Mouse (Mus musculus): ENCODE measurements around the gene Parp12. TPM values are rescaled to one million over a fixed set of nuclear protein-coding genes. Genes with fewer than 3 reads are reported as not detected.

The Parp12 gene
- polyA plus RNA-seq, 1 experiment = 9.5 TPM

DNA sequence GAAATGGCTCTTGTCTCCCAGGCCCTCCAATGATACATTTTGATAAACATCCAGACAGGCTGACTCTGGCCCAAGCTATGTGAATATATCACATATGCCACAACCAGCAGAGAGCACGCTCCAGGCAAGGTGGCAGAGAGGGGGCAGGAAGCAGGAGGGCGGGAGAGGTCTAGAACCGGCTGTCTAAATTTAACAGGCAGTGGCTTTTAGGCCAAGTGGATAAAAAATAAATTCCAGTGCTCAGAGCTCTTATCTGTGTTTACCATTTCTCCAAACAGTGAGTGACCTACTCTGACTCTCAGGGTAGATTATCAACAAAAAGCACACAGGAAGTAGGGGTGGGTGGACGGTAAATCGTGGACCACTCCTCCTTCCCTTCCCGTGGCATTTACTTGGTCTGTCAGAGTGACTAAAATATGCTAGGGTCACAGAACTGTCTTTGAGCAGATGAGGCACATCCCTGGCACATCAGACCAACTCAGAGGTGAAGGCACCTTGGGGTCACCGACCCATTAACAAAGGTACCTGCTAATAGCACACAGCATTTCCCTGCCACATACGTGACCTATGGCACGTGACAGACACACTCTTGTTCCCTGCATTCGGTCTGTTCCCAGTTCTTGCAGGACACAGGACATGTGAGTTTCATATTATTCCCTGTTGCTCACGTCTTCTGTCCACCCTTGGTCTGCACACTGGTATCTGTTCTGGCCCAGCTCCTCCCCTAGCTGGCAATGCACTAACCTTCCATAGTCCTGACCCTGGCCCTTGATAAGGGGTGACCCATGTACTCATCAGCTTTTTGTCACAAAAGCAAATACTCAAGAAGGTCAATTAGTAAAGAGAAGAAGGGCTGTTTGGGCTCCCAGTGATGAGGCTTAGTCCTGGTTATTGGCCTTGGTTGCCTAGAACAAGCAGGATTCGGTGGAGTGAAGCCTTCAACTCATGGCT lies 58.3 kb downstream of the Parp12 start:
- Histone ChIP-seq H3K27ac (ENCODE audit: insufficient read depth, low read length) (no peak overlapping the region), H3K27me3 (ENCODE audit: control insufficient read depth, insufficient read depth, low read length) (no peaks in the 10 kb centered on the region), H3K4me3 (ENCODE audit: extremely low read depth, insufficient read depth, insufficient read length) (no peak overlapping the region), H3K36me3 (ENCODE audit: control insufficient read depth, insufficient read depth, low read length) (no peaks in the 10 kb centered on the region), H3K4me1 (ENCODE audit: control insufficient read depth, insufficient read depth, insufficient read length) (peaks cover 6% of the 10 kb centered on the region; the same call in 1 of the 2 replicates)
- no peak for DNase-seq (ENCODE audit: low read depth in 1 of 2, low spot score in 2 of 2)
- 50% methylated on average over 12 of the region's 12 CpGs for WGBS
- TF ChIP-seq POLR2A (IDR thresholded peaks at IDR 0.05; ENCODE audit: low read depth, low read length) = no peak
- no peak for TF ChIP-seq CTCF (IDR thresholded peaks at IDR 0.05; ENCODE audit: extremely low read depth, insufficient read depth, insufficient read length, insufficient replicate concordance)

DNA sequence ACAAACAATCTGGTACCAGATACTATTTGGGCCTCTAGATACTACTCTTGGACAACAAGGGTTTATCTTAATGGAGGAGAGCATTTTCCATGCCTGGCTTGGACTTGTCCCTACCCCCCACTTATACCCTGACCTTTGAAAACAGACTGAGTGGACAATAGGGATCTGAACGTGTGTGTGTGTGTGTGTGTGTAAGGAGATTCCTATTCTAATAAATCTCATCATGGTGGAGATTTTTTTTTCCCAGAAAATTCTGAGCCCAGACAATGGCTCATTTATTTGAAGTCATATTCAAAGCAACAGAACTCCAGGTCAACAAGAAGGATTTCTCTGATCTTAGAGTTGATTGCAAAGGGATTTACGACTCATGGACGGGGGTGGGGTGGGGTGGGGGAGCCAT lies 59.2 kb downstream of the Parp12 start:
- no peak overlapping the region for H3K4me3 ChIP-seq (ENCODE audit: extremely low read depth, insufficient read depth, insufficient read length)
- no peak overlapping the region for H3K27ac ChIP-seq (ENCODE audit: insufficient read depth, low read length)
- TF ChIP-seq CTCF (IDR thresholded peaks at IDR 0.05; ENCODE audit: extremely low read depth, insufficient read depth, insufficient read length, insufficient replicate concordance) (no peak), POLR2A (IDR thresholded peaks at IDR 0.05; ENCODE audit: low read depth, low read length) (no peak)
- 79% methylated on average over 3 of the region's 3 CpGs for WGBS
- peaks cover 6% of the 10 kb centered on the region; the same call in 1 of the 2 replicates for H3K4me1 ChIP-seq (ENCODE audit: control insufficient read depth, insufficient read depth, insufficient read length)
- no peak for DNase-seq (ENCODE audit: low read depth in 1 of 2, low spot score in 2 of 2)
- no peaks in the 10 kb centered on the region for H3K27me3 ChIP-seq (ENCODE audit: control insufficient read depth, insufficient read depth, low read length)
- no peaks in the 10 kb centered on the region for H3K36me3 ChIP-seq (ENCODE audit: control insufficient read depth, insufficient read depth, low read length)

DNA sequence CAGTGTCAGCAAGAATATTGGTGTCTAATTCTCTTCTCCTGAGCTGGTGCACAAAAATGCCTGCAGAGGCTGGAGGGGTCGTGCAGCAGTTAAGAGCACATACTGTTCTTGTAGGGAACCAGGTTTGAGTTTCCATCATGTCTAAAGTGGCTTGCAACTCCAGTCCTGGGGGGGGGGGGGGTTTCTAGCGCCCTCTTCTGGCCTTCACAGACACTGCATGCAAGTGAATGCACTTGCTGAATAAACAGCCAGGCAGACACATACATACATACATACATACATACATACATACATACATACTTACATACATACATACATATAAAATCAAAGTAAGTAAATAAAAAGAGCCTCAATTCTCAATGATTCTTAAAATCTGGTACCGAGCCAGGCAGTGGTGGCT lies 59.8 kb downstream of the Parp12 start:
- TF ChIP-seq POLR2A (IDR thresholded peaks at IDR 0.05; ENCODE audit: low read depth, low read length) = no peak
- no peak for TF ChIP-seq CTCF (IDR thresholded peaks at IDR 0.05; ENCODE audit: extremely low read depth, insufficient read depth, insufficient read length, insufficient replicate concordance)
- WGBS = 60% methylated on average over 3 of the region's 3 CpGs
- no peak for DNase-seq (ENCODE audit: low read depth in 1 of 2, low spot score in 2 of 2)
- Histone ChIP-seq H3K36me3 (ENCODE audit: control insufficient read depth, insufficient read depth, low read length) (no peaks in the 10 kb centered on the region), H3K4me1 (ENCODE audit: control insufficient read depth, insufficient read depth, insufficient read length) (peaks cover 6% of the 10 kb centered on the region; the same call in 1 of the 2 replicates), H3K27me3 (ENCODE audit: control insufficient read depth, insufficient read depth, low read length) (no peaks in the 10 kb centered on the region), H3K27ac (ENCODE audit: insufficient read depth, low read length) (no peak overlapping the region), H3K4me3 (ENCODE audit: extremely low read depth, insufficient read depth, insufficient read length) (no peak overlapping the region)

DNA sequence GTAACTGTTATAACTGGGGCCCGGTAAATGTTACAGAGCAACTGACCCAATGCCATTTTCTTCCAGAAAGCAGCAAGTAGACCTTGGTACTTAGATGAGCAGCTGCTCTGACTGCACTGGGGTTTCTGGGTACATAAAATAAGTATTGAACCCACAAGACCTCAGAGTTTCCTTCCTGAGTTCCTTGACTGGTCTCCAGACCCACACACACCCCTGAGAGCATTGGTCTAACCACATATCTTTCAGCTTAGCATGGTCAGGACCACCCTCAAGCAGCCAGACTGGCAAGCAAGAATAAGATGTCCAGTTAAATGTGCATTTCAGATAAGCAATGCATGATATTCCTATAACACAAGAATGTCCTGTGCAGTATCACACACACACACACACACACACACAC lies 61.0 kb downstream of the Parp12 start:
- H3K4me1 ChIP-seq (ENCODE audit: control insufficient read depth, insufficient read depth, insufficient read length) = peaks cover 6% of the 10 kb centered on the region; the same call in 1 of the 2 replicates
- no peaks in the 10 kb centered on the region for H3K36me3 ChIP-seq (ENCODE audit: control insufficient read depth, insufficient read depth, low read length)

DNA sequence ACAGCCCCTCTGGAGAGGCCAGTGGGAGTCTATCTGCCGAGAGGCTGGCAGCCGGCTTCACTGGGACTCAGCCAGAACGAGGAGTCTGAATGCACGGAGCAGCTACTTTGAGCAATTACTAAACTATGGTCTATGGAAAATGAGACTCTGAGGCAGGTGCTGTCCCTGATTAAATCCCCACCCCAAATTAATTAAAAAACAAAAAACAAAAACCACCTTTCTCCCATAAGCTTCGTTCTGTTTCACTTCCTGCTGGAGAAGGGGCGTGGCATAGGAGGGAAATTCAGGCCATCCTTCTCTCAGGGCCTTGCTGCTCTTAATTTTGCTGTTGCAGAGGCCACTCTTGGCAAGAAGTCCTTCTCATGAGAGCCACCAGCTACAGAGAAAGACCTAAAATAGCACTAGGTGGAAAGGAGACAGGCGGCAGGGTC lies 62.3 kb downstream of the Parp12 start:
- H3K4me3 ChIP-seq (ENCODE audit: extremely low read depth, insufficient read depth, insufficient read length) = no peak overlapping the region
- H3K4me1 ChIP-seq (ENCODE audit: control insufficient read depth, insufficient read depth, insufficient read length) = peaks cover 6% of the 10 kb centered on the region; the same call in 1 of the 2 replicates
- no peaks in the 10 kb centered on the region for H3K36me3 ChIP-seq (ENCODE audit: control insufficient read depth, insufficient read depth, low read length)
- H3K27ac ChIP-seq (ENCODE audit: insufficient read depth, low read length) = no peak overlapping the region; the same call in 1 of the 2 replicates
- no peak for TF ChIP-seq POLR2A (IDR thresholded peaks at IDR 0.05; ENCODE audit: low read depth, low read length)
- WGBS = 43% methylated on average over 7 of the region's 7 CpGs
- DNase-seq (ENCODE audit: low read depth in 1 of 2, low spot score in 2 of 2) = no peak
- no peaks in the 10 kb centered on the region for H3K27me3 ChIP-seq (ENCODE audit: control insufficient read depth, insufficient read depth, low read length)

More for the DNA sequence above, 61.0 kb downstream of the Parp12 start:
- Histone ChIP-seq H3K27me3 (ENCODE audit: control insufficient read depth, insufficient read depth, low read length) (no peaks in the 10 kb centered on the region), H3K4me3 (ENCODE audit: extremely low read depth, insufficient read depth, insufficient read length) (no peak overlapping the region), H3K27ac (ENCODE audit: insufficient read depth, low read length) (no peak overlapping the region)
- WGBS = 5% methylated on average over 1 of the region's 1 CpGs
- no peak for DNase-seq (ENCODE audit: low read depth in 1 of 2, low spot score in 2 of 2)
- TF ChIP-seq CTCF (IDR thresholded peaks at IDR 0.05; ENCODE audit: extremely low read depth, insufficient read depth, insufficient read length, insufficient replicate concordance) (no peak), POLR2A (IDR thresholded peaks at IDR 0.05; ENCODE audit: low read depth, low read length) (no peak)

DNA sequence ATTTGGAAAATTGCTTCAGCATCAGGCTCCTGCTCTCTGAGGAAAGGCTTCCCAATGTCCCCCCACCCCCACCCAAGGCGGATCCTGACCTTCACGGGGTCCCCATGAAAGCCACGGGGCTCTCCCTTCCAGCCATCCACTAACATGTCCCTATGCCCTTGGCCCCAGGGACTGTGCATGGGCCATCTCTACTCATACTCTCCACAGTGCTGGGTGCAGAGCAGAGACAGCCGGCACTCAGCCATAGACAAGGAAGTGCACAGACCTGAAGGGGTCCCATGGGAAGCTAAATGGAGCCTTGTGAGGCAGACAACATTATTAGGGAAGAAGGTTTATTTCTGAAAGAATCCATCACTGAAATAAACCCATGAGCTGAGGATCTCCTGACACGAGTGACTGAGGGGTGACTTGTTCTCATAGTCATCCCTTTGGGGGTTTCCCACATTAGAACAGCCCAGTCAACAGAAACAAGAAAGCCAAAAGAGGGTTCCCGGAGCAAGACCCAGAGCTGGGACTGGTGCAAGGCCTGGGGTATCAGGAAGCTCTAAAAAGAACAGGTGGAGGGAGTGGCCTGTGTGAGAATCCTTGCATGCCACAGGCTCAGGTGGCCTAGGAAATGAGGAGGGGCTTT lies 63.2 kb downstream of the Parp12 start:
- Histone ChIP-seq H3K36me3 (ENCODE audit: control insufficient read depth, insufficient read depth, low read length) (no peaks in the 10 kb centered on the region), H3K4me3 (ENCODE audit: extremely low read depth, insufficient read depth, insufficient read length) (no peak overlapping the region), H3K27me3 (ENCODE audit: control insufficient read depth, insufficient read depth, low read length) (no peaks in the 10 kb centered on the region), H3K4me1 (ENCODE audit: control insufficient read depth, insufficient read depth, insufficient read length) (peaks cover 6% of the 10 kb centered on the region; the same call in 1 of the 2 replicates), H3K27ac (ENCODE audit: insufficient read depth, low read length) (no peak overlapping the region)
- 54% methylated on average over 6 of the region's 6 CpGs for WGBS
- TF ChIP-seq POLR2A (IDR thresholded peaks at IDR 0.05; ENCODE audit: low read depth, low read length) (no peak), CTCF (IDR thresholded peaks at IDR 0.05; ENCODE audit: extremely low read depth, insufficient read depth, insufficient read length, insufficient replicate concordance) (no peak)
- no peak for DNase-seq (ENCODE audit: low read depth in 1 of 2, low spot score in 2 of 2)

All from spleen, adult 2 months (tissue).